Mouse (Mus musculus): ENCODE measurements around the gene Gabpb2.

- TF ChIP-seq CTCF (IDR thresholded peaks at IDR 0.05; ENCODE audit: borderline replicate concordance, insufficient read depth, low read depth, low read length) (no peak), POLR2A (IDR thresholded peaks at IDR 0.05; ENCODE audit: borderline replicate concordance, insufficient read depth, low read length) (no peak)
These were observed 58.2 kb downstream of the Gabpb2 start for GRCm38 (mm10) chr3:95159511-95159986.

All from cerebellum, adult 2 months (tissue).